Mouse (Mus musculus): ENCODE data around the gene Lrrc42.

Lrrc42 gene

DNA sequence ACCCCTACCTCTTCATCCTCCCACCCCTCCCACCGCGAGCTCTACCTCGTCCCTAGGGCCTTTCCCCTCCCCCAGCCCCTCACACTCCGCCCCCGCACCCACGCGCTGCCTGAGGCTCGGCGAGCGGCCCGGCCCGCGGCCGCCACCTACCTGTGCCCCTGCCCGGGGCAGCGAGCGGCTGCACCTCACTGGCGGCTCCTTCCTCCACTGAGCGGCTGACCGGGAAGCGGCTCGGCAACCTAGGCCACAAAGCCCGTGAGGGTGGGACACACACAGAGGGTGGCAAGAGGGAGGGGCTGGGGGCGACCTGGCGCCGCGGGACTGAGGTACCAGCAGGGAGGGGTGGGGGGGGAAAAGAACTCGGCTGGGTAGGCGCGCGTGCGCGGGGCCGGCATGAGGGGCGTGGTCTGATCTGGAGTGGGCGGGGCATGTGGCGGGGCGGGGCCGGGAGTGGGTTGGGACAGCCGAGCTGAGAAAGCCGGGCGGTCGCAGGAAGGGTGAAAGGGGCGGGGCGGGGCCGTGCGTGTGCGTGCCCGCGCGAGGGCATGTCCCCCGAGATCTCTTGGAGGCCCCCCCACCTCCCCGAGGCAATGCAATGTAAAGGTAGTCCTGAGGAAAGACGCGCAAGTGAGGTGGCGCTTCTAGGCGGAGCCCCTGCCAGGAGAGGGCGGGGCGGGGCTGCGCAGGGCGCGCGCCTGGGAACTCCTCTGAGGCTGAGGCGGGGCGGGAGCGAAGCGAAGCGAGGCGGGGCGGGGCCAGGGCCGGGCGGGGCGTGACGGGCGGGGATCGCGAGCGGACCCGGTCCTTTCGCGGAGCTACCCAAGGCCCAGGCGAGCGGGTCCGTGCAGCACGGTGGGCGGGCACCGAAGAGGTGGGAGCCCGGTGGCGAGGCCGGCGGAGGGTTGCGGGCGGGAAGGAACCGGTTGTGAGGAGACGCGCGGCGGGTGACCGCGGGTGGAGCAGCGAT, at the start of gene Lrrc42, which contains the start of gene Hspb11:
Gene Lrrc42, minus strand, starts transcription at position 408 of the 967 bp plus-strand sequence.
Gene Hspb11, plus strand, starts transcription at position 469 of the 967 bp plus-strand sequence.
- peak; percentile 59 to 84 for DNase-seq (ENCODE audit: low read depth in 1 of 2, low spot score in 2 of 2)

DNA sequence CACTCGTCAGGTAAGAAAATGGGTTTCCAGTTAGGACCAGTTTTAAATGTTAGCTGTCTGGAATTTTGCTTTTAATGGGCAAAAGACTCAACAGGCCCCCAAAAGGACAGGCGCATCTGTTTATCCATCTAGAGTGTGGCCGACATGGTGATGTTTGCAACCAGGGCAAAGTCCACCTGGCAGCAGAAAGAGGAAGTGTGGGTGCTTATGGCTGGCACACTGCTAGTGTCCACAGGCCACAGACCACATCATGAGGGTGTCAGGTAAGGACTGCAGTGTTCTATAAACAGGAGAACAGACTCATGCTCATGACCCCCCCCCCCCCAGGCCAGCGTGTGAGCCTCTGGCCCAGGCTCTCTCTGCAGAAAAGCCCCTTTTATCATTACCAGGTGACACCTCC, 49.5 kb upstream of the Lrrc42 start:
- no peak for DNase-seq (ENCODE audit: low read depth in 1 of 2, low spot score in 2 of 2)

DNA sequence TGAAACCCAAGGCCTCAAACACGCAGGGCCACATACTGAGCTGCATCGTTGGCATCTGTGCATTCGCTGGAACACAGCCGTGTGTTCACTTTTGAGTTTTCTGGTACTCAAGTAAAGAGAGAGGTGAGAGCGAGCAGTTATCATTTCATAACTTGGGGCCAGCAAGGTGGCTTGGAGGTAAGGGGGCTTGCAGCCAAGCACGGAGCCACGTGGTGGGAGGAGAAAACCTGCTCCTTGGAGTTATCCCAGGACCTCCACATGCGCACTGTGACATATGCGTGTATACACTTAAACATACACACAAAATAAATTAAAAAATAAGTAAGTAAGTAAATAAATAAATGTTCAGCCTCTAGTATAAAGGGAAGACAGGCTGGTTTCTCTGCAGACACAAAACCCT, 48.9 kb upstream of the Lrrc42 start:
- no peak for DNase-seq (ENCODE audit: low read depth in 1 of 2, low spot score in 2 of 2)

DNA sequence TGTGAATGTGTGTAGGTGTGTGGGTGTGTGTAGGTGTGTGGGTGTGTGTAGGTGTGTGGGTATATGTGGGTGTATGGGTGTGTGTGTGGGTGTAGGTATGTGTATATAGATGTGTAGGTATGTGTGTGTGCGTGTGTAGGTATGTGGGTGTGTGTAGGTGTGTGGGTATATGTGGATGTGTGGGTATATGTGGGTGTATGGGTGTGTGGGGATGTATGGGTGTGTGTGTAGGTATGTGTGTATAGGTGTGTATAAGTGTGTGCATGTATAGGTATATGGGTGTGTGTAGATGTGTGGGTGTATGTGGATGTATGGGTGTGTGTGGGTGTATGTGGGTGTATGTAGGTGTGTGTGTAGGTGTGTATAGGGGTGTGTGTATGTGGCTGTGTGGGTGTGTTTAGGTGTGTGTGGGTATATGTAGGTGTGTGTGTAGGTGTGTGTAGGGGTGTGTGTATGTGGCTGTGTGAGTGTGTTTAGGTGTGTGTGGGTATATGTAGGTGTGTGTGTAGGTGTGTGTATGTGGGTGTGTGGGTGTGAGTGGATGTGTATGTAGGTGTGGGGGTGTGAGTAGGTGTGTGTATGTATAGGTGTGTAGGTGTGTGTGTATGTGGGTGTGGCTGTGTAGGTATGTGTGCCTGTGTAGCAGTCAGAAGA, 47.7 kb upstream of the Lrrc42 start:
- no peak for DNase-seq (ENCODE audit: low read depth in 1 of 2, low spot score in 2 of 2)

DNA sequence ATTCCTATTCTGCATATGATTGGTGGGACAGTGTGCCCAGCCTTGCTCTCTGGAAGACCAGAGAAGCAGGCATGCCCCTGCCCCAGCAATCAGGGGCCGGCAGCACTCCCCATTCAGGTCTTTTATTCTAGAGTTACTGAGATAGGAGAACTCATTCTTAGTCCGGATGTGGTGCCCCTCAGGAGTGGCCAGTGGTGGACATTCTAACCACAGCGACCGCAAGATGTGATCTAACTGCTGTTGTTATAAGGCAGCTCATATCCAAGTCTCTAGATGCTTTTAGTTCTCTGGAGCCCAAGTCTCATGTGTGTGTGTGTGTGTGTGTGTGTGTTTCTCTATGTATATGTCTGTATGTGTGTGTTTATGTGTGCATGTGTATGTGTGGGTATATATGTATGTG, 47.0 kb upstream of the Lrrc42 start:
- DNase-seq (ENCODE audit: low read depth in 1 of 2, low spot score in 2 of 2), result no peak

DNA sequence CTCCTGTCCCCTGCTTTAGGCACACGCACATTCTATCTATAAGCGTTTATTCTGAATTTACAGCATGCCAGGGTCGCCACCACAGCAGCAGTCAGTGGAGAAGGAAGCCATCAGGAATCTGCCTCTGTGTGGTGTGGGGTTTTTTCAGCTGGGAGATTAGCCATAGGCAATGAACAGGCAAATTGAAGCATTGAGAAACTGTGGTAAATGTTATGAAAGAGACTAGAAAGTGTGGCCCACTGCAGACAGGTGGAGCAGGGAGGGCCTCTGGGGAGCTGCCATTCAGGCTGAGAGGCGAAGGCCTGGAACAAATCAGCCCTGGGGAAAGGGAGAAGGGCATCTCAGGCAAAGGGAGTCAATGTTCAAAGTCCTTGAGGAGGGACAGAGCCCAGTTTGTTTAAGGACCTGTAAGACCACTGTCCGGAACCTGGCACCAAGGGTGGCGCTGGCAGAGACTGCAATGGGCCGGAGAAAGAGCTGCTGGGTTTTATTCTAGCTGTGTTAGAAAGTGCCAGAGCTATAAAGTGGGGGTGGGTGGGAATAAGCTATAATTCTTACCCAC, 46.5 kb upstream of the Lrrc42 start:
- DNase-seq (ENCODE audit: low read depth in 1 of 2, low spot score in 2 of 2), result no peak

DNA sequence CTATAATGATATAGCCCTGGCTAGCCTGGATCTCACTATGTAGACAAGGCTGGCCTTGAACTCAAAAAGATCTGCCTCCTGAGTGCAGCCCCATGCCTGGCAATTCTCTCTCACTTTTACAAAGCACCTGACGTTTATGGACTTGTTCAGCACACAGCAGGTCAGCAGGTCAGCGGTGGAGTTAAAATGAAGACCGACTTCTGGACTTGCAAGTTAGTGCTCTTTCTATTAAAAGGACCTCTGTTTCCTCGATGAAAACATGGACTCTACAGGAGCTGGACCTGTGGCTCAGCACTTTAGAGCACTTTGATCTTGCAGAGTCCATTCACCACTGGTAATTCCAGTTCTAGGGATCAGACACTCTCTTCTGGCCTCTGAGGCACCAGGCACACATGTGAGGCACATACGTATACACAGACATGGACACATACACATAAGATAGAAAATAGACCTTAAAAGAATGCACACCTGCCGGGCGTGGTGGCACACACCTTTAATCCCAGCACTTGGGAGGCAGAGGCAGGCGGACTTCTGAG, 44.8 kb upstream of the Lrrc42 start:
- no peak for DNase-seq (ENCODE audit: low read depth in 1 of 2, low spot score in 2 of 2)

DNA sequence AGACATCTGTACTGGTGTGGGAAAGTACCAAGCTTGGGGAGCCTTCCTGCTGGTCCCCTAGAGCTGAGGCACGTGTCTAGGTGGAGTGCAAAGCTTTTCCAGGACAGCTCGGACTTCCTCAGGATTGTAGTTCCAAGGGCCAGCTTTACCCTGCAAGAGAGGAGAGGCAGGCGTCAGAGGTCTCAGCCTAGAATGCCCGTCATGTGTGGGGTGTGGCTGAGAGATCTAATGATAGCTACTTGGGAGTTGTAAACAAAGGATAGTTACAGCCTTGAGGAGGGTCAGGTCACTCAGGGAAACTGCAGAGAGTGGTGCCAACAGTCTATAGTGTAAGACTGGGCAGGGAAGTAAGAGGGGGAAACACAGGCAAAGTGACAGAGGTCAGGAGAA, 38.9 kb upstream of the Lrrc42 start:
- no peak for DNase-seq (ENCODE audit: low read depth in 1 of 2, low spot score in 2 of 2)

DNA sequence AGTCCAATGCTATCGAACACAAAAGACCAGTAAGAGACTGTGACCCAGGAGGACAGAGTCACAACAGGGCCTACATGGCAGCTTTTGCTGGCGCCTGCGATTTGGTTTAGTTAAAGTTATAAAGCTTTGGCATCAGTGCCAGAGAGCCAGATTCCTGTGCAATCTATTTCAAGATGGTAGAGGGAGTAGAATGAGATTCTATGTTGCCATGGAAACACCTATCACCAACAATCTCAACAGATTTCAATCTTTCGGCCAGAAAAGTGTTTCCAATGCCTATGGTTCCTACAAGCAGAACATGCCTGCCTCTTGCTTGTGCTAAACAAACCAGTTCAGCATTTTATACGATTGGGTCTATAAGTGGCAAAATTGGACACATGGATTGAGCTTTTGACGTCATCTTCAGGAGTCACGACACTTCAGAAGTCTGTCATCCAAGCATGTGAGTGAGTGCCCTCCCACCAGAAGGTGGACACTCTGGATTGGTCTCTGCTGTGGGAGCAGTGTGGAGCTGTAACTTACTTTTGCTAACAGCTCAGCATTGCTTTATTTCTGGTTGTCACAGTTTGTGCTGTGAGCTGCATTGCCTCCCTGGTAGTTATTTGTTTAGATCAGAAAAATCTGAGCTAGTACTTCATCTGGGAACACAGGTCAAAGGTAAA, 38.4 kb upstream of the Lrrc42 start:
- no peak for DNase-seq (ENCODE audit: low read depth in 1 of 2, low spot score in 2 of 2)

DNA sequence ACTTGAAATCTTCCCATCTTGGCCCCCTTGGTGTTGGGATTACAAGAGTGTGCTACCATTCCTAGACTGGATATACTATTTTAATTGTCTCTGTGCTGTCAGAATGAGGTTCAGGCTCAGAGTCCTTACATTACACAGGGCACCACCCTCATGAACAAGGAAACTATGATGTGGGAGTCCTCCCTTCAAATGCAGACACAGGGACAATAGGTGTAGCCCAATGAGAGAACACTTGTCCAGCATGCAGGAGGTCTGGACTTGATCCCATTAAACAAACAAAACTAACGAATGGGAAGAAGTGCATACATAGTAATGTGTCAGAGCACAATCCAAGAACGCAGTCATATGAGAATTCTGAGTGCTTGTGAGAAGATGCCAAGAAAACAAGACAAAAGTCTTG, 34.2 kb upstream of the Lrrc42 start:
- DNase-seq (ENCODE audit: low read depth in 1 of 2, low spot score in 2 of 2), result no peak

DNA sequence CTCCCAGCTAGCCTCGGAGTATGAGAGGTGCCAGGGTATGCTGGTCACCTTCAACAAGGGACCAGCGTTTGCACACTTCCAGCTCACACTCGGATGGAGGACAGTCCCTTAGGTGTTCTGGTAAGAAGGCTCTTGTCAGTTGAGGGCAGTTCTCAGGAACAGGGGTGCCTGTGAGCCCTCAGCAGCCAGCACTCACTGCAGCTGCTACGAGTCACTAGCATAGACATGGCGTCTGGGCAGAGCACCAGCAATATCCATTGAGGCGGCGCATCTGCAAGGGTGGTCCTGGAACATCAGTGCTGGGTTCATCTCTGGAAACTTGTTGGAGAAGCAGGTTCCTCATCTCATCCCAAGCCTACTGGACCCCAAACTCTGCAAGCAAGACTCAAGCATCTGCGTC, 33.1 kb upstream of the Lrrc42 start:
- DNase-seq (ENCODE audit: low read depth in 1 of 2, low spot score in 2 of 2), result no peak

DNA sequence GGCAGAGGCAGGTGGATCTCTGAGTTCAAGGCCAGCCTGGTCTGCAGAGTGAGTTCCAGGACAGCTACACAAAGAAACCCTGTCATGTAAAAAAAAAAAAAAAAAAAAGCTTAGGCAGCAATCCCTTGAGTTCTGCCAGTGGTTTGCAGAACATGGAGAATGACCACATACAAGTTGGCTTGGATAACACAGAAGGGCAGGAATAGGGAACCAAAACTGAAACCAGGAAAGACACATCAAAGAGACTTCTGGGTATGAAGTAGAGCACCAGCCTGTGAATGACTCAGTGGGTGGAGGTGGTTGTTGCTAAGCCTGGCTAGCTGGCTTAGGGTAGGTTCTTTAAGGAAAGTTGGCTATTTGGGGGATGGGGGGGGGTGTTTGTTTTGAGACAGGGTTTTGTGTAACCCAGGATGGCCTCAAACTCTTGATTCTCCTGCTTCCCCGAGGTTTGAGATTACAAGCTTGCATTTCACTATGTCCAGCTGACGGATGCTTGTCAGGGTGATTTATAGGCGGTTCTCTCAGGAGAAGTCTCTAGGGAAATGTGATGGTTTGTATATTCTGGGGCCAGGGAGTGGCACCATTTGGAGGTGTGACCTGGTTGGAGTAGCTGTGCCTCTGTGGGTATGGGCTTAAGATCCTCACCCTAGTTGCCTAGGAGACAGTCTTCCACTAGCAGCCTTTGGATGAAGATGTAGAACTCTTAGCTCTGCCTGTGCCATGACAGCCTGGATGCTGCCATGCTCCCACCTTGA, 32.3 kb upstream of the Lrrc42 start:
- DNase-seq (ENCODE audit: low read depth in 1 of 2, low spot score in 2 of 2), result peak; percentile 16 to 57

DNA sequence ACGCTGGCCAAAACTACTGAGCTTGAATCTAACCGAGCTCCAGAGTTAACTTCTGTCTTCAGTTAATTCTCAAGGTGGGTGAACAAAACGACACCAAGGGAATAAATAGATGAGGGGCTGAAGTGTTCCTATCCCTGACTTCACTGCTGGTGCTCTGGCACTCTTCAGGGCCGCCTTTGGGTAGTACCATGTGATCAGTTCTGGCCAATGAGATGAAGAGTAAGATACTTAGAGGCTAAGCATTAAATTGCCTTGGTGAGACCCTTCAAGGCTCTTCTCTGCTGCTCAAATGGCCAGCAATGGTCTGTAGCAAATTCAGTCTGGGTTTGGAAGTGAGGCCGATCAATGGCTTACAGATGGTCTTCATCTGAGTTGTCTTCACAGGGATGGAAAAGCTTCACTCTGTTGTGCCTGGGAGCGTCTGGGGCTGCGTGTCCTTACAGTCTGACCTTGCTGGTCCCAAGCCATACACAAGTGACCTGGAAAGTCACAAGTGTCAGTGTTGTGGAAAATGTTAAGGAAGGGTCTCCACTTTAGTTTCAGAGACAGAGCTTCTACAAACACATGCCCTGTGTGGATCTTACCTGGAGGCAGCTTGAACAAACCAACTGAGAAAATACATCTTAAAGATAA, 27.6 kb upstream of the Lrrc42 start:
- DNase-seq (ENCODE audit: low read depth in 1 of 2, low spot score in 2 of 2), result no peak

DNA sequence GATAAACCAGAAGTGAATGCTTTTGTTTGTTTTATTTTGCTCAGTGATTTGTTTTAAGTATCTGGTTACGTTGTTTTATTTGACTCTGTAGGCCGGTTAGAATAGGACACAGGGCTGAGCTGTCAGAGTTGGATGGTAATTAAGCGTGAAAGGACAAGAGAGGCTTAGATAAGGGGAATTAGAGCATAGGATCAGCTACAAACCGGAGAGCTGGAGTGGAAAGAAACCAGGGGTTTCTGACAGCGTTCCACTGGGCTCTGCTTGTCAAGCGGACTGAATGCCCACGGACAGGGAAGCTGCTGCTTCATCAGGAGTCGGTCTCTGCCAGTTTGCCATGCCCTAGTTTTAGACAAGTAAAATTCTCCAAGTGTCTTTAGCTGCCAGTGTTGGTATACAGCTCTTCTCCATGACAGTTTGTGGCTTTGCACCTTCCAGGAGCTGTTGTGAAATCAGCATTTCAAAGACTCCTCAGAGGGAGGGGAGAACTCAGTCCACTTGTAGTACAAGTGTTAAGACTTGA, 24.9 kb upstream of the Lrrc42 start:
- no peak for DNase-seq (ENCODE audit: low read depth in 1 of 2, low spot score in 2 of 2)

DNA sequence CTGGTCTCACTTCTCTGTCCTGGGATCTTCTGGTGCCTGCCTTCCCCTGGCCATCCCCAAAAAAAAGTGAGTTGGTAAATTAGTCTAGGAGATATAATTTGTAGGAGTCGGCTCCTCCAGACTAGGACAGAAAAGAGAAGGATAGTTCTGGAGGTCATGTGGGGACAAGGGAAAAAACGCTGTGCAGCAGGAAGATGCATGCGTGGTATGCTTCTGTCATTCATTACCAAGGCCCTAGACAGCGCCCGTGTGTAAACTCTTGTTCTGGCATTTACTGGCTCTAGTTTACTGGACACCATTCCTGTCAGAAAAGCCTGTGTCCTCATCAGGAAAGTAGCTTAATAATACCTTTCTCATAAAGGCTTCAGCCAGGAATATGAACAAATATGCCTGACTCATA, 21.2 kb upstream of the Lrrc42 start:
- no peak for DNase-seq (ENCODE audit: low read depth in 1 of 2, low spot score in 2 of 2)

DNA sequence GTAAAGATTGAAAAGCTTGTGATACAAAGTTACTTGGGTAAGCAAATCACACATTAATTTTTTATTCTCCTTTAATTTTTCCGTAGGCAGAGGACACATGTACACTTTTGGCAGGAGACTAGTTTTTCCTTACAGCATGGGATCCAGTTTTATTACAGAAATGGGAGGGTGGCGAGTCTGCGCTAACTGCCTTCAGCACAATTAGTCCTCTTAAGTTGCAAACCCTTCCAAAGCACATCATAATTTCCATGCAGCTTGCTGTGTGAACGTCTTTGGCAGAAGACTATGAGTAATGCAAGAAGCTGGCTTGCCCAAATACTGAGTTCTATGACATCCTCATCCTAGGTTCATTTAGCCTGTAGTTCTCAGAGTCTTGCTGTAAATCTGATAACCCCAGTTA, 20.4 kb upstream of the Lrrc42 start:
- DNase-seq (ENCODE audit: low read depth in 1 of 2, low spot score in 2 of 2), result no peak

DNA sequence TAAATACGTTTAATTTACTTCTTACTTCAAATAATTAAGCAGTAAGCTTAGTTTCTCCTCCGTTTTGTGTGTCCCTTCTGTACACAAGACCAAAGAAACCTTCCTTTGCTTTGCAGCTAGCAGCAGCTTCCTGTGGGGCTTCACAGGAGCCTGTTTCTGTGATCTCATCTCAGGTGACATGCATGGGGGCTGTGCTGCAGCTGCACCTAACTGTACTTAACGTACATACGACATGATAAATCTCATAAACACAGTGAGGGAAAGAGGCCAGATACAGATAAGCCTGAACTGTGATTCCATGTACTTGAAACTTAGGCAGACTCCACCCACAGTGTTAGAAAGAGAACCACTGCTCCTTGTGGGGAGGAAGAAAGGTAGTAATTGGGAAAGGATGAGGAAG, 6.7 kb upstream of the Lrrc42 start:
- DNase-seq (ENCODE audit: low read depth in 1 of 2, low spot score in 2 of 2), result no peak

DNA sequence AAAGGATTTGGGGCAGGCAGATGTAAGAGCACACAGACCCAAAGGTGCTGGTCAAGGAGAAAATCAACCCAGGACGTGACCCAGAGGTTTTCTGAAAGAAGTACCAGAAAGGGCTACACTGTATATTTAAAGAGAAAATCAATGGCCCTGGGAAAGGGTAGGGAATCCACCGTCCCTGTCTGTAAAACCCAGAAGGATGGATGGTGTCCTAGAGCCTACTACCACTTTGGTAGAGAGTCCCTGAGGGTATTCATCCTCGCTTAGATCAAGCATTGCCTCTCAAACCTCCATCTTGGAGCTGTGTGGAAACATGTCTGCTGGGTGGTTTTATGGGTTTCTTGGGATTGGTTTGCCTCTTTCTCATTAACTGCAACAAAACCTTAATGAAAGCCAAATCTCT, 1.1 kb upstream of the Lrrc42 start:
- DNase-seq (ENCODE audit: low read depth in 1 of 2, low spot score in 2 of 2), result no peak

DNA sequence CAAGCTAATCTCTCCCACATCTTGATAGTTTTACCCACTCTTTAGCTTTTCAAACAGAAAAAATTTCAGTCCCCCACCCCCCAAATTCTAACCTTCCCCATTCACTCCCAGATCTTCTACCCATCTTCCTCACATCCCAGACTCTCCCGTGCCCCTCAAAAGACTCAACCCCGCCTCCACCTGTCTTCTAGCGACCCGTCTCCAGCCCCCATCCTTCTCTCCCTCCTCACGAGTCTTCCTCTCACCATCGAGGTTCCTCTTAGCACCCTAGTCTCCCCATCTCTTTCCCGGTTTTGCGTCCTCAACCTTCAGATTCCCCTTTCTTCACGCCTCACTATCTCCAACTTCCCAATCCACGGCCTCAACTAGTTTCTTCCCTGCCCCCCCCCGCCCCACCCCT, 810 bp downstream of the Lrrc42 start:
- DNase-seq (ENCODE audit: low read depth in 1 of 2, low spot score in 2 of 2), result no peak

DNA sequence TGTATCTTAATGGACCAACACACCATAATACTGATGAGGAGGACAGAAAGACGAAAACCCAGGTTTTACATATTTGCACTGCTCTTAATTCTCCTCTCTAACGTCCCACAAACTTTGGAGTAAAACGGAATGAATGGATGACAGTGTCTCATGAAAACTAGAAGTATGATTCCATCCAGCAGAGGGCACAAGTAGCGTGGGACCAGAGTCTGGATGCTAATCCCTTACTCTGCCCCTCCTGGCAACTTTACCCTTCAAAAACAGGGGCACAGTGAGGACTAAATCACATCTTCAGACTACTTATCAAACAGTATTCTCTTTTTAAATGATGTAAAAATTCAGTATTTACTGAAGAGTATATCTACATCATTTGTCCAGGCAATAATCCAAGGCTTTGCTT, 2.8 kb downstream of the Lrrc42 start:
- DNase-seq (ENCODE audit: low read depth in 1 of 2, low spot score in 2 of 2), result no peak

Data from monocyte, adult 2 months (primary cell).